Mouse (Mus musculus) liver, embryonic 16.5 days (tissue): ENCODE measurements around the gene Magi1. TPM values are rescaled to one million over a fixed set of nuclear protein-coding genes. Genes with fewer than 3 reads are reported as not detected.

ENCODE experiments used
- ATAC-seq: fragments of 200-750 bp; cut with Nextera tagmentation; 2 replicates; pipeline ENCODE4 v1.8.0; 2017; ENCODE audit warnings: low read depth, mild to moderate bottlenecking, moderate number of reproducible peaks, moderate library complexity
- H3K27ac ChIP-seq: fragments of 300-500 bp; sonication (generic); 2 replicates; pipeline ENCODE4 v1.5.1; 2014; ENCODE audit warnings: mild to moderate bottlenecking, low read length
- H3K27me3 ChIP-seq: fragments of 300-500 bp; sonication (generic); 2 replicates; pipeline ENCODE4 v1.6.1; 2014; ENCODE audit warnings: low read depth, low read length, mixed read lengths; ENCODE audit not compliant: control insufficient read depth, insufficient read depth
- H3K36me3 ChIP-seq: fragments of 300-500 bp; sonication (generic); 2 replicates; pipeline ENCODE4 v1.6.1; 2014; ENCODE audit warnings: mild to moderate bottlenecking; ENCODE audit not compliant: control insufficient read depth, insufficient read depth
- H3K4me1 ChIP-seq: fragments of 300-500 bp; sonication (generic); 2 replicates; pipeline ENCODE4 v1.6.1; 2014; ENCODE audit warnings: low read depth, low read length, mixed read lengths; ENCODE audit not compliant: control insufficient read depth
- H3K4me2 ChIP-seq: fragments of 300-500 bp; sonication (generic); 2 replicates; pipeline ENCODE4 v1.6.1; 2014; ENCODE audit warnings: low read depth, low read length, mixed read lengths
- H3K4me3 ChIP-seq: fragments of 300-500 bp; sonication (generic); 2 replicates; pipeline ENCODE4 v1.5.1; 2014; ENCODE audit warnings: low read depth, mild to moderate bottlenecking, low read length
- H3K9ac ChIP-seq: fragments of 300-500 bp; sonication (generic); 2 replicates; pipeline ENCODE4 v1.6.1; 2014; ENCODE audit warnings: low read depth, low read length
- H3K9me3 ChIP-seq: fragments of 300-500 bp; sonication (generic); replicated peaks from 2 replicates; pipeline ENCODE4 v1.6.1; 2016; ENCODE audit warnings: low read length; ENCODE audit not compliant: control insufficient read depth
- WGBS: fragments of 180-500 bp; shearing (Covaris S2); extraction: QIAGEN DNeasy Blood & Tissue Kit; methylation state at CpG from one replicate; pipeline ENCODE4 v1.1.7; 2014; ENCODE audit not compliant: insufficient replicate concordance; 5-methylcytosine and 5-hydroxymethylcytosine counted together
- polyA plus RNA-seq: library from polyadenylated mRNA; unstranded; fragments of >200 nt; fragmentation: Nextera tagmentation; extraction: Ambion mirVana; gene quantifications from 2 replicates; pipeline ENCODE4 v1.2.1, GENCODE M21; 2015

Magi1 gene
- polyA plus RNA-seq, 1 experiment from 2014 or later = 1.3 TPM

DNA sequence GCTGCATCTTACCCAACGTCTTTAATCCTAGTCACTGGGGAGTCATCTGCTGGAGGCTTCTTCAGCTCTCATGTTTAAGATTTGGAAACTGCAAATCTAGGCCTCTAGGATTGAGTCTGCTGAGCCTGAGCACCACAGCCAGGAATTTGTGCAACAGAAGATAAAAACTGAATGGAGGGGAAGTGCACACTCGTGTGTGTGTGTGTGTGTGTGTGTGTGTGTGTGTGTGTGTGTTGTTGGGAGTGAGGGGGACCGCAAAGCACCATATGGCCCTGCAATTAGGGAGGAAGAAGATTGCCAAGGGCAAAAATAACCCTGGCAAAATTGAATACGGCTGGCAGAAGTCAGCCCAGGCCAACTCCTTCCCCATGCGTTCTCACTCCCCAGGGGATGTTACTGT is 439.1 kb downstream of the Magi1 start:
- no peak overlapping the region for H3K4me3 ChIP-seq
- no peak overlapping the region for H3K9ac ChIP-seq
- H3K4me2 ChIP-seq = no peak overlapping the region
- ATAC-seq = no peak
- no peaks in the 10 kb centered on the region for H3K4me1 ChIP-seq
- no peaks in the 10 kb centered on the region for H3K27me3 ChIP-seq
- no peak overlapping the region for H3K27ac ChIP-seq
- no peaks in the 10 kb centered on the region for H3K9me3 ChIP-seq
- WGBS = 40% methylated on average over 5 of the region's 5 CpGs
- H3K36me3 ChIP-seq = no peaks in the 10 kb centered on the region

DNA sequence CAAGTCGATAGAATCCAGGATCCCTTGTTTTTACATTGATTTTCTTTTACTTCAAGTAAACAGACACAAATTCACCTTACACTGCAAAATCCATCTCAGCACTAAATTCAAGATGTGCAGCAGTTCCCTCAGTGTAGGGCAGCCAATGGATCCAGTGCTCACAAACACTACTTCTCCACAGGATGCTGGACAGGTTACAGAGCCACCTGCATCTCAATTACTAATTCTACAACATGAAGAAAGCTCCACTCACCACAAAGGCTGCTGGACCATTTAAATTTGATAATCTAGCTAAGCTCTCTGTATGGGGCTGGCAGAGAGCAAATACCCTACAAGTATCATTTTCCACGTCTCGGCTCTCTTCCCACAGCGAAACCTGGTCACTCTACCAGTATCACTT is 445.3 kb downstream of the Magi1 start:
- Histone ChIP-seq H3K4me3 (no peak overlapping the region), H3K36me3 (no peaks in the 10 kb centered on the region), H3K9me3 (no peaks in the 10 kb centered on the region), H3K4me2 (no peak overlapping the region), H3K27me3 (no peaks in the 10 kb centered on the region), H3K9ac (no peak overlapping the region), H3K4me1 (no peaks in the 10 kb centered on the region), H3K27ac (no peak overlapping the region)
- ATAC-seq = no peak
- WGBS = 75% methylated on average over 4 of the region's 4 CpGs

DNA sequence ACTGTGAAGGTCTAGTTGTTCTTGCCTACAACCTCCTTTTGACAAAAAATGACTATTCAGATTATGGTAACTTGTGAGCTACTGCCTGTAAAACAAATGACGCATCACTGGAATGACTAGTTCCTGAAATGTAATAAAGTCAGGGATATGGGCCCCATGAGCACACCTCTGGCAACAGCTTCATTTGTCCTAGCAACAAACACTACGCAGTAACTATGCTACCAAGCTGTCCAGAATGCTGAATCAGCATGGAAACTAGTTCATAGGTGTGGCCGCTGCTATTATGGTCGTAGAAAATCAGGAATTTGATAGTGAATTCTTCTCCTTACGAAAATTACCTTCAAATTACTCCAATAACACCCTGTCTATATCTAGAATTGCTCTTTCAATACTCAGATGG is 447.1 kb downstream of the Magi1 start:
- no peaks in the 10 kb centered on the region for H3K27me3 ChIP-seq
- no peak overlapping the region for H3K4me3 ChIP-seq
- no peak for ATAC-seq
- no peaks in the 10 kb centered on the region for H3K36me3 ChIP-seq
- H3K4me1 ChIP-seq = no peaks in the 10 kb centered on the region
- H3K4me2 ChIP-seq = no peak overlapping the region
- H3K9ac ChIP-seq = no peak overlapping the region
- H3K27ac ChIP-seq = no peak overlapping the region
- WGBS = 65% methylated on average over 5 of the region's 5 CpGs
- H3K9me3 ChIP-seq = no peaks in the 10 kb centered on the region

DNA sequence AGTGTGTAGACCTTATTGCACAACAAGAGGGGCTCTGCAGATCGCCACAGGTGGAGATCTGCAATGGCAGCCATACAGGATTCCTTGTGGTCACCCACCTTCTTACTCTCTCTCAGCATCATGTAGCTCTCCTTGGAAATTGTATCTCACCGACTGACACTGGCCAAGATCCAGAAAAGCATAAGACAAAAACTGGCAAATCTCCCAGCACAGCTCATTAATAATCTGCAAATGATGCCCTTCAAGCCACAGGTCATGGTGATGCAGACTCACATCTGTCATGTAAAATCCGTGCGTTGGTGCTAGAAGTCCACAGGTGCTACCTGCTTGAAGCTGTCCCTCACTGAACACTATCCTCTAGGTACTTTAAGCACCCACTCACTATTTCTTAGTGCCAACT is 448.5 kb downstream of the Magi1 start:
- Histone ChIP-seq H3K4me2 (no peak overlapping the region), H3K36me3 (no peaks in the 10 kb centered on the region), H3K4me1 (no peaks in the 10 kb centered on the region), H3K27ac (no peak overlapping the region), H3K4me3 (no peak overlapping the region), H3K27me3 (no peaks in the 10 kb centered on the region), H3K9ac (no peak overlapping the region), H3K9me3 (no peaks in the 10 kb centered on the region)
- ATAC-seq = no peak
- 76% methylated on average over 4 of the region's 4 CpGs for WGBS

DNA sequence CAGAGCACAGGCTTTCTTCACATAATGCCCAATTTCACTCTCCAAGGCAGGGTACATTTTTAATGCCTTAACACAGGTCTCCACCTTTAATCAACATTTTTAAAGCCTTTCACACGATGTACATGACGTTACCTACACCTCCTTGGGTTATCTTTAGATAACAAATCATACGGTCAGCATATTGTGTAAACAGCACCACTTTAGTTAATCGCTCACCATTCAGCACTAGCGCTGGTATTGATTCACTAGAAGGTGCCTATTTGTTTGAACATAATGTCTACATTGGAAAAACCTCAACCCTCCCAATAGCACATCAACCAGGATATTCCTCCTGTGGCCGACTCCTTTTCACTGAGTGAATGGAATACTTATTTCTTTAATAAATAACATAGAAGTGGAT is 455.5 kb downstream of the Magi1 start:
- Histone ChIP-seq H3K4me1 (peaks cover 2% of the 10 kb centered on the region), H3K9me3 (no peaks in the 10 kb centered on the region), H3K27ac (no peak overlapping the region), H3K4me3 (no peak overlapping the region), H3K9ac (no peak overlapping the region), H3K27me3 (no peaks in the 10 kb centered on the region), H3K36me3 (no peaks in the 10 kb centered on the region), H3K4me2 (peak overlapping the region; percentile 17; the same call in 1 of the 2 replicates)
- 55% methylated on average over 6 of the region's 6 CpGs for whole genome bisulfite sequencing
- no peak; the same call in 1 of the 2 replicates for ATAC-seq

DNA sequence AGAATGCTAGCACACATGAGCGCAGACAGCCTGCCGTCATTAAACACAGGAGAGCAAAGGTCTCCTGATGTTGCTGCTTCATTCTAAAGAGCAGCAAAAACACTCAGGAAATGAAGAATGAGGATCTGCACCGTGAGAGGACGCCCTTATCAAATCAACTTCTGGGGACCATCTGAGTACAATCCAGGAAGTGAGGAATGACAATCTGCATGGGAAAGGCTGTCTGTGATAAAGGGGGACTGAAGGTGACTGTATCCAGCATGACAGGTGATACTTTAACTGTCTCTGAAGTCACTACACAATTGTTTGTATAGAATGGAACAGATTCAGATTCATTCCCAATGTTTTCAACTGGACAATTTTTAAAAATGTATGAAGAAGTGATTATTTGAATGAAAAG is 456.8 kb downstream of the Magi1 start:
- Histone ChIP-seq H3K36me3 (no peaks in the 10 kb centered on the region), H3K27ac (no peak overlapping the region), H3K4me2 (no peak overlapping the region), H3K4me1 (peaks cover 2% of the 10 kb centered on the region), H3K9ac (no peak overlapping the region), H3K27me3 (no peaks in the 10 kb centered on the region), H3K9me3 (no peaks in the 10 kb centered on the region), H3K4me3 (no peak overlapping the region)
- ATAC-seq = no peak
- 32% methylated on average over 4 of the region's 4 CpGs for WGBS

DNA sequence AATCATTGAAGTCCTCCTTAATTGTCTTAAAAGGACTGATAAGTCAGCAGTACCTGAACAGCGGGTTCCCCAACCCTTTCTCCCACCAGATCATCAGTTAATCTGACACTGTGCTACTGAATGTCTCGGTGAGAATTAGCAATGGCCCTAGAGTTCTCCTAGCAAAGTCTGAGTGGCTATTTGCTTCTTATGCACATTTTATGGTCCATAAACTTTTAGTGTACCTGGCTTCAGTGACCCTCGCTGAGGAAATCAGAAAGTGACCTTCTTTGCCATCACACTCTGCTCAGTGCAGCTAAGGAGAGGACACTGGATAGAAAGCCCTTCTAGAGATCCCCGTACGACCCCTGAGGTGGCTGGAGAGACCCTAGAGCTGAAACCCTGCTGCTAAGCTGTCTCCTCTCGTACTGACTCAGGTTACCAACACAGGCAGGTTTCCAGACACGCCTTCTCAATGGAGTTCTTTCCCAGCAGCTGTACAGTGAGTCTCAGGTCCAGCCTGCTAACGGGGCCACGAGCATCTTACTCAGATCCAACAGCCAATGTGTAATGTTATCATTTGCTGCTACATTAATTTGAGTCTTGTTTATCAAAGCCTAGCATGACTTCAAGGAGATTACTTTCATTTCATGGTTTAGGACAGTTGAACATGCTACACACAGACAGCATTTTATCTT is 461.4 kb downstream of the Magi1 start:
- H3K27me3 ChIP-seq = no peaks in the 10 kb centered on the region
- no peak for ATAC-seq
- 52% methylated on average over 9 of the region's 9 CpGs for WGBS
- H3K4me1 ChIP-seq = no peaks in the 10 kb centered on the region
- H3K9me3 ChIP-seq = no peaks in the 10 kb centered on the region
- H3K36me3 ChIP-seq = no peaks in the 10 kb centered on the region
- H3K4me3 ChIP-seq = no peak overlapping the region
- no peak overlapping the region for H3K4me2 ChIP-seq
- H3K27ac ChIP-seq = no peak overlapping the region
- H3K9ac ChIP-seq = no peak overlapping the region

DNA sequence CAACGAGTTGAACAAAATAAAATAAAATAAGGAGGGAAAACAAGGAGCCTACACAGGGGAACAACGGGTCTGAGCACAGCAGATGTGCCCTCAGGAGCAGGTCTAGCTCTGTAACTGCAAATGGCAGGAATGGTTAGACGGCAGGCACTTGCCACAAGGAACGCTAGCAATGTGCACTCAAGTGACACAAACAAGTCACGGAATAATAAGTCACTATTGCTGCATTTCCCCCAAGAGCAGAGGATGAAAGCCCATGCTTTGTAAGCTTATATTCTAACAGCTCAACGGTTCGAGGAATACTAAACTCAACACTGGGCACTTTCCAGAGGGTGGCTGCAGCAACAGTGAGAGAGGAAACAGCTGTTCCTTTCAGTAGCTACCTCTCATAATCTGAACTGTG is 462.2 kb downstream of the Magi1 start:
- WGBS = 59% methylated on average over 7 of the region's 7 CpGs
- ATAC-seq = no peak
- no peaks in the 10 kb centered on the region for H3K36me3 ChIP-seq

DNA sequence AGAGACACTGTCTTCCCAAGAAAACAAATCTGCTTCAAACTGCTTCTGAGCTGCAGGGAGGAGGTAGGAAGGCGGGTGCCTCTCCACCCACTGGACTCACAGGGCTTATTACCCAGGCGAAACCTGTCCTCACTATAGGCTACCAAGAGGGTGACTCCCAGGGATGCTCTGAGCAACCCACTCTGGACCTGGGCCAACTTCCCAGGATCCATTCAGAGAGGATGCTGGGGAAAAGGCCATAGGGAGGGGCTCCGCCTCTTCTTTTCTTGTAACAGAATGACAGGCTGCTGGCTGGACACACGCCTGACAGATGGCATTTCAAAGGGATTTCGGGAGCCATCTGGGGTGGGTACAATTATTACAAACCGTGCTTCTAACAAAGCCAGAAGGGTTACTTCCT is 463.8 kb downstream of the Magi1 start:
- Histone ChIP-seq H3K4me2 (no peak overlapping the region), H3K36me3 (no peaks in the 10 kb centered on the region), H3K27me3 (no peaks in the 10 kb centered on the region), H3K9ac (no peak overlapping the region), H3K9me3 (no peaks in the 10 kb centered on the region), H3K4me1 (no peaks in the 10 kb centered on the region), H3K27ac (no peak overlapping the region), H3K4me3 (no peak overlapping the region)
- WGBS = 71% methylated on average over 6 of the region's 6 CpGs
- no peak for ATAC-seq

More for the DNA sequence above, 462.2 kb downstream of the Magi1 start:
- H3K4me3 ChIP-seq = no peak overlapping the region
- H3K9me3 ChIP-seq = no peaks in the 10 kb centered on the region
- H3K4me2 ChIP-seq = no peak overlapping the region
- H3K9ac ChIP-seq = no peak overlapping the region
- no peaks in the 10 kb centered on the region for H3K4me1 ChIP-seq
- no peaks in the 10 kb centered on the region for H3K27me3 ChIP-seq
- no peak overlapping the region for H3K27ac ChIP-seq
